Mouse (Mus musculus) thymus, adult 2 months (tissue): ENCODE data around the gene Mark2.

Source experiments
- CTCF ChIP-seq: fragments of 200-500 bp; IDR thresholded peaks from 2 replicates; pipeline ENCODE4 v1.5.1; 2012; ENCODE audit warnings: mild to moderate bottlenecking, control low read depth, low read length, moderate library complexity, borderline replicate concordance; ENCODE audit not compliant: control insufficient read depth, poor library complexity, insufficient read depth; ENCODE audit errors: extremely low read depth
- POLR2A ChIP-seq: fragments of 200-500 bp; IDR thresholded peaks from 2 replicates; pipeline ENCODE4 v1.6.1; 2012; ENCODE audit warnings: mild to moderate bottlenecking, low read length, control low read depth, moderate library complexity; ENCODE audit not compliant: control insufficient read depth, poor library complexity, insufficient read depth; ENCODE audit errors: extremely low read depth

GRCm38 (mm10) chr19:7257881-7258280 lies 83.8 kb downstream of the Mark2 start:
- TF ChIP-seq CTCF: no peak
- TF ChIP-seq POLR2A: no peak
